Mouse (Mus musculus) brain, adult 2 months (tissue): ENCODE data around the gene Ugt1a7c.

Experiments
- DNase-seq: peaks from one replicate; pipeline ENCODE4 v3.0.0; 2011; ENCODE audit warnings: low read depth, low spot score

Ugt1a7c gene

GRCm38 (mm10) chr1:88195687-88196086 lies 100.8 kb downstream of the Ugt1a7c start:
- DNase-seq, result no peak

GRCm38 (mm10) chr1:88197443-88197842 lies 102.6 kb downstream of the Ugt1a7c start:
- no peak for DNase-seq

GRCm38 (mm10) chr1:88199996-88200395 lies 105.1 kb downstream of the Ugt1a7c start:
- DNase-seq, result peak; percentile 65

- no peak for DNase-seq
Observed at GRCm38 (mm10) chr1:88200456-88200855, 105.6 kb downstream of the Ugt1a7c start, which contains the start of gene Ugt1a2. Gene Ugt1a2 (plus strand): TSS chr1:88200601.

GRCm38 (mm10) chr1:88205294-88205922 lies 110.5 kb downstream of the Ugt1a7c start, which contains the start of gene Dnajb3:
Gene Dnajb3 (minus strand): TSS chr1:88205782.
- DNase-seq, result peak; percentile 94

GRCm38 (mm10) chr1:88206843-88207479 lies 112.1 kb downstream of the Ugt1a7c start:
- DNase-seq, result no peak

- no peak for DNase-seq
Observed at GRCm38 (mm10) chr1:88211812-88212211, 117.0 kb downstream of the Ugt1a7c start, which contains the start of gene Ugt1a1. Gene Ugt1a1 (plus strand): TSS chr1:88211959.

- no peak for DNase-seq
Observed at GRCm38 (mm10) chr1:88212341-88213045, 117.6 kb downstream of the Ugt1a7c start.

GRCm38 (mm10) chr1:88213061-88213460 lies 118.2 kb downstream of the Ugt1a7c start:
- DNase-seq, result no peak

- no peak for DNase-seq
Observed at GRCm38 (mm10) chr1:88213766-88214461, 119.1 kb downstream of the Ugt1a7c start.

- DNase-seq, result no peak
Observed at GRCm38 (mm10) chr1:88214462-88214952, 119.6 kb downstream of the Ugt1a7c start.

- DNase-seq, result peak; percentile 1
Observed at GRCm38 (mm10) chr1:88215466-88216380, 120.9 kb downstream of the Ugt1a7c start.

GRCm38 (mm10) chr1:88216551-88216950 lies 121.7 kb downstream of the Ugt1a7c start:
- DNase-seq, result peak; percentile 32

- DNase-seq, result peak; percentile 0
Observed at GRCm38 (mm10) chr1:88217144-88217543, 122.3 kb downstream of the Ugt1a7c start.

- DNase-seq, result no peak
Observed at GRCm38 (mm10) chr1:88217576-88217975, 122.7 kb downstream of the Ugt1a7c start.

- peak; percentile 0 for DNase-seq
Observed at GRCm38 (mm10) chr1:88218051-88218450, 123.2 kb downstream of the Ugt1a7c start.

- peak; percentile 3 for DNase-seq
Observed at GRCm38 (mm10) chr1:88218591-88218990, 123.7 kb downstream of the Ugt1a7c start.

- DNase-seq, result no peak
Observed at GRCm38 (mm10) chr1:88219054-88219453, 124.2 kb downstream of the Ugt1a7c start.

- no peak for DNase-seq
Observed at GRCm38 (mm10) chr1:88220336-88220735, 125.5 kb downstream of the Ugt1a7c start.

GRCm38 (mm10) chr1:88222216-88222615 lies 127.4 kb downstream of the Ugt1a7c start:
- no peak for DNase-seq
